Mouse (Mus musculus) kidney, embryonic 16.5 days (tissue): ENCODE results near the gene Adam23. TPM values are rescaled to one million over a fixed set of nuclear protein-coding genes. Genes with fewer than 3 reads are reported as not detected.
"Not testable (repeated sequence)": the region's sequence is repeated elsewhere in the genome, so short reads cannot be mapped to it uniquely, and the experiment has no call there.

ENCODE experiments used
- ATAC-seq: fragments of 200-750 bp; cut with Nextera tagmentation; 2 replicates; pipeline ENCODE4 v1.8.0; 2017; ENCODE audit warnings: moderate TSS enrichment; ENCODE audit not compliant: low FRiP score, low TSS enrichment
- H3K27ac ChIP-seq: fragments of 300-500 bp; sonication (generic); 2 replicates; pipeline ENCODE4 v1.5.1; 2014; ENCODE audit warnings: low read length
- H3K27me3 ChIP-seq: fragments of 300-500 bp; sonication (generic); 2 replicates; pipeline ENCODE4 v1.6.1; 2014; ENCODE audit warnings: low read length, control low read depth, mixed read lengths; ENCODE audit not compliant: insufficient read depth
- H3K36me3 ChIP-seq: fragments of 300-500 bp; sonication (generic); 2 replicates; pipeline ENCODE4 v1.6.1; 2014; ENCODE audit warnings: low read length, control low read depth, mixed read lengths; ENCODE audit not compliant: insufficient read depth
- H3K4me1 ChIP-seq: fragments of 300-500 bp; sonication (generic); 2 replicates; pipeline ENCODE4 v1.6.1; 2014; ENCODE audit warnings: low read length, control low read depth, mixed read lengths; ENCODE audit not compliant: insufficient read depth
- H3K4me2 ChIP-seq: fragments of 300-500 bp; sonication (generic); replicated peaks from 2 replicates; pipeline ENCODE4 v1.6.1; 2014; ENCODE audit warnings: low read depth, low read length
- H3K4me3 ChIP-seq: fragments of 300-500 bp; sonication (generic); 2 replicates; pipeline ENCODE4 v1.5.1; 2014; ENCODE audit warnings: mild to moderate bottlenecking, low read length
- H3K9ac ChIP-seq: fragments of 300-500 bp; sonication (generic); replicated peaks from 2 replicates; pipeline ENCODE4 v1.6.1; 2014; ENCODE audit warnings: low read length
- H3K9me3 ChIP-seq: fragments of 300-500 bp; sonication (generic); 2 replicates; pipeline ENCODE4 v1.6.1; 2016; ENCODE audit warnings: low read length, control low read depth
- WGBS: fragments of 180-500 bp; shearing (Covaris S2); extraction: QIAGEN DNeasy Blood & Tissue Kit; methylation state at CpG from one replicate; pipeline ENCODE4 v1.1.7; 2014; 5-methylcytosine and 5-hydroxymethylcytosine counted together
- polyA plus RNA-seq: library from polyadenylated mRNA; unstranded; fragments of >200 nt; fragmentation: Nextera tagmentation; extraction: Ambion mirVana; gene quantifications from 2 replicates; pipeline ENCODE4 v1.2.1, GENCODE M21; 2015

Gene Adam23
- polyA plus RNA-seq, 1 experiment from 2014 or later, result 1.6 TPM

DNA sequence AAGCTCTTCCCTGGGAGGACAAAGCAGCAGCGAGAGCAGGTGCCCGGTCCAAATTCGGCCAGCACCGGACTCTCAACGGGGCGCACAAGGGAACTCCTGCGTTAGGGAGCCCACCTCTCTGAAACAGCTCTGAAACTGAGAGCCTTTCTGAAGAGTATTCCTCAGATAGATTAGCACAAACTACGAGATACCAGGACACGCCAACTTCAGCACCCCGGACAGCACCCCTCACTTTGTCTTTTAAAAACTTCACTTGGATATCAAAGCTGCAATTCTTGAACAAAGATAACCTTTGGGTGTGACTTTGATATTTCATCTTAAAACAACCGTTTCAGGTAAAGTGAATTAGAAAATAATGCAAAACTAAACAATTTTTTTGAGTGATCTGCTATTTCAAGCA lies 168.9 kb downstream of the Adam23 start:
- no peaks in the 10 kb centered on the region for H3K27me3 ChIP-seq
- H3K36me3 ChIP-seq, result no peaks in the 10 kb centered on the region
- ATAC-seq, result no peak
- H3K27ac ChIP-seq, result no peak overlapping the region
- H3K4me3 ChIP-seq, result no peak overlapping the region
- H3K4me2 ChIP-seq, result no peak overlapping the region
- no peaks in the 10 kb centered on the region for H3K4me1 ChIP-seq
- WGBS, result 2% methylated on average over 11 of the region's 11 CpGs
- no peaks in the 10 kb centered on the region for H3K9me3 ChIP-seq
- no peak overlapping the region for H3K9ac ChIP-seq

DNA sequence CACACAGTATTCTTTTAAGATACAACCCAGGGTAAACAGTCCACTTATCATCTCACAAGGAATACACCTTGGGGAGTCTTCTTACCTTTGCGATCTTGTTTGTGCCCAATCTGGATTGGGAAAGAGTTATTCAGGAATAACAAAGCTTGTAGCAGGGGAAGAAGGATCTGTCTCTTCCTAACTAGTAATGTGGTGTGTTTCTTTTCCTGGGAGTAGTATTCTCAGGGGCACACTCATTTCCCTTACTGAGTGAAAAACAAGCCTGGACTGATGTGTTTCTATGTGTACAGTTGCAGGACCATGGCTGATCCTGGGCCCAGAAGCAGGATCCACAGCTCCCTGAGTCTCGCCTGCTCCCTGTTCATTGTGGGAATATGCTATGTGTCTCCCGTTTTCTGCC lies 170.0 kb downstream of the Adam23 start, which contains the start of gene Gm39653:
Gene Gm39653, plus strand, starts transcription at position 301 of the 400 bp plus-strand sequence.
- Histone ChIP-seq H3K36me3 (no peaks in the 10 kb centered on the region), H3K27ac (no peak within 1 kb of the TSS), H3K4me1 (no peaks in the 10 kb centered on the region), H3K9me3 (no peaks in the 10 kb centered on the region), H3K4me3 (no peak within 1 kb of the TSS), H3K27me3 (no peaks in the 10 kb centered on the region), H3K9ac (no peak within 1 kb of the TSS), H3K4me2 (no peak within 1 kb of the TSS)
- WGBS, result 84% methylated on average over 3 of the region's 3 CpGs
- no peak for ATAC-seq

DNA sequence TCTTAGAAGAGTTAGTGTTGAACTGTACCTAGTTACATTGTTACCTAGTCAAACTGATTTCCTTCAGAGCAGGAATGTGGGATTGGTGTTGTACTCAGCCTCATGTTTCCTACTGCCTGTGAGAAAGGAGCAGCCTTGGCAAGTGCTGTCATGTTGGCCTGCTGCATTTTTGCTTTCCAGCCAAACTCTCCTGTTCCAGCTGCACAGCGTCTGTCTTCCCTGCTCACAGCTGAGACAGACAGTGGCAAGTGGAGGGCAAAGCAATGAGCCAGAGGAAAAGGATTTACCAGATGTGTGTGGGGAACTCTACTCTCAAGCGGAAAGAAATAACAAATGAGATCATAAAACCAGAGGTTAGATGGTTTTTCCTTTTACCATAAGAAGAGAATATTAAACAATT lies 182.5 kb downstream of the Adam23 start:
- Histone ChIP-seq H3K9me3 (no peaks in the 10 kb centered on the region), H3K27ac (no peak overlapping the region), H3K4me1 (no peaks in the 10 kb centered on the region), H3K36me3 (no peaks in the 10 kb centered on the region), H3K9ac (no peak overlapping the region), H3K4me3 (no peak overlapping the region), H3K4me2 (no peak overlapping the region), H3K27me3 (no peaks in the 10 kb centered on the region)
- no peak for ATAC-seq
- WGBS, result 20% methylated on average over 2 of the region's 2 CpGs

DNA sequence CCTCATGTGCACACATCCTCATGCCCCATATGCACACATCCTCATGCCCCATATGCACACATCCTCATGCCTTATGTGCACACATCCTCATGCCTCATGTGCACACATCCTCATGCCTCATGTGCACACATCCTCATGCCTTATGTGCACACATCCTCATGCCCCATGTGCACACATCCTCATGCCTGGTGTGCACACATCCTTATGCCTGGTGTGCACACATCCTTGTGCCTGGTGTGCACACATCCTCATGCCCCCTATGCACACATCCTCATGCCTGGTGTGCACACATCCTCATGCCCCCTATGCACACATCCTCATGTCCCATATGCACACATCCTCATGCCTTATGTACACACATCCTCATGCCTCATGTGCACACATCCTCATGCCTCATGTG lies 184.7 kb downstream of the Adam23 start:
- H3K27ac ChIP-seq, H3K4me3 ChIP-seq, H3K4me1 ChIP-seq, H3K9ac ChIP-seq, H3K27me3 ChIP-seq, H3K9me3 ChIP-seq, H3K4me2 ChIP-seq, H3K36me3 ChIP-seq, ATAC-seq: not testable (repeated sequence)

DNA sequence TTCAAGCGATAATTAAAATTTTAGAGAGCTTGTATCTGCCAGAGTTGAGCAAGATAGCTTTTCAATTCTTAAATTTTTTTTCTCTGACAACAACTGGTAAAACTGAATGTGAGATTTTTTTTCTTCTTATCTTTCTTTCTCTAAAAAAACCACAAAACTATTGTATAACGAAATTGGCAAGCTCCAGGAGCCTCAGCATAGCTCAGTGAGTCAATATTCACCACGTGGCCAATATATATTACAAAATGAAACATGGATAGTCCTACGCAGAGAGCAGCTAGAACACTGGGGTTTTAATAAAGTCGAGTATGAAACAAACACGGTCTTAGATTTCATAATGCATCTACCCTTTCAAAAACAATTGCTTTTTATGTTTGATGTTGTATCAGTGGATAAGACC lies 194.2 kb downstream of the Adam23 start:
- no peak for ATAC-seq
- Histone ChIP-seq H3K9me3 (no peaks in the 10 kb centered on the region), H3K27me3 (no peaks in the 10 kb centered on the region), H3K4me1 (no peaks in the 10 kb centered on the region), H3K9ac (no peak overlapping the region), H3K36me3 (no peaks in the 10 kb centered on the region), H3K4me2 (no peak overlapping the region), H3K4me3 (no peak overlapping the region), H3K27ac (no peak overlapping the region)
- WGBS, result 80% methylated on average over 6 of the region's 6 CpGs

Other genes starting within 250 kb of the Adam23 start
- gene Gpr1, start 231.3 kb upstream of the Adam23 start, polyA plus RNA-seq, result 0.07 and 0.09 TPM in 2 replicates
- gene Zdbf2, start 172.6 kb upstream of the Adam23 start, polyA plus RNA-seq, result 4.2 and 4.8 TPM in 2 replicates
- gene Gm39653, start 170.1 kb downstream of the Adam23 start, polyA plus RNA-seq, result not detected in 2 replicates
- not detected in 2 replicates for gene Dytn, start 241.0 kb downstream of the Adam23 start, polyA plus RNA-seq